Mouse (Mus musculus) T-helper 17 cell (primary cell): Measurements from ENCODE around the gene Vmn2r35.
"Not testable (repeated sequence)": the region's sequence is repeated elsewhere in the genome, so short reads cannot be mapped to it uniquely, and the experiment has no call there.

Experiments
- in situ Hi-C, 2 experiments: fragments of 300-600 bp; cut with MboI, MseI; formaldehyde crosslinking; loops; 1 replicate in 1 of 2; 2 replicates in 1 of 2; pipeline ENCODE4 v1.15.1; 2025; ENCODE audit warnings: high pct_unique_total_duplicates in 2 of 2

Vmn2r35 gene

DNA sequence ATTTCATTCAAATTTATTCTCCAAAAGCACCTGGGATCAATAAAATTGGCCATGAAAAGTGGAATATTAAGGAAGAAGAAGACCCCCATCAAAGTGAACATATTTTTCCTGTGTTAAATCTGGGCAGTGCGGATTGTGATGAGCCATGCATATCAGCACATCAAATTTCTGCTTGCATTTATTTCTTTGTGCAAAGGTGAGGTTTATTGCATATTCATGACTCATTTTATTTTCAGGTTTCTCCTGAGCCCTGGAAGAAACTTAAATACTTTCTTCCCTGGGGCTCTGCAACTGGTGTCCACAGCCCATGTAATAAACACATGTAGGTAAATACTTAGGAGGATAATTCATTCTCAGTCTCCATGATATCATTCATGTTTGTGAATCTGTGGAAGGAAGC lies at the start of gene Vmn2r35:
Vmn2r35 (minus strand) TSS at position 101 of the 400 bp plus-strand sequence.
- in situ Hi-C loops, result loop anchor here in 1 of 2 experiments (10.0 kb wide), 1 partner anchor 785 kb away; no protein-coding TSS in a partner anchor

DNA sequence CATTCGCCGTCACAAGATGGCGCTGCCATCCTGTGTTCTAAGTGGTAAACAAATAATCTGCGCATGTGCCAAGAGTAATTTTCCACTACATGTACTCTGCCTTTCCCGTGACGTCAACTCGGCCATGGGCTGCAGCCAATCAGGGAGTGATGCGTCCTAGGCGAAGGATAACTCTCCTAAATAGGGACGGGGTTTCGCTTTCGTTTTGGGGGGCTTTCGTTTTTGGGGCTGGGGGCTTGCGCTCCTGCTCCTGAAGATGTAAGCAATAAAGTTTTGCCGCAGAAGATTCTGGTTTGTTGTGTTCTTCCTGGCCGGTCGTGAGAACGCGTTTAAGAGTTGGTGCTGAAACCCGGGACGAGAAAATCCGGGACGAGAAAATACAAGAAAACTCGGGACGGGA lies 25.5 kb downstream of the Vmn2r35 start:
- in situ Hi-C loops, result not testable (repeated sequence)
